Mouse (Mus musculus): ENCODE measurements at regions not wholly inside any gene's neighbourhood (a gene's known extent, or its start where the extent isn't known, plus 50 kb on each side); places are given as distances from the start of the nearest gene placed in this dataset.

- TF ChIP-seq EP300 (IDR thresholded peaks at IDR 0.05) (no peak), CTCF (IDR thresholded peaks at IDR 0.05) (no peak)
Observed at GRCm38 (mm10) chr16:51915929-51916308, 115.1 kb upstream of the Cblb start.

Data from lung, postnatal 0 days (tissue).